Mouse (Mus musculus): ENCODE measurements at regions not wholly inside any gene's neighbourhood (a gene's known extent, or its start where the extent isn't known, plus 50 kb on each side); places are given as distances from the start of the nearest gene placed in this dataset.
"Not testable (repeated sequence)": the region's sequence is repeated elsewhere in the genome, so short reads cannot be mapped to it uniquely, and the experiment has no call there.

DNA sequence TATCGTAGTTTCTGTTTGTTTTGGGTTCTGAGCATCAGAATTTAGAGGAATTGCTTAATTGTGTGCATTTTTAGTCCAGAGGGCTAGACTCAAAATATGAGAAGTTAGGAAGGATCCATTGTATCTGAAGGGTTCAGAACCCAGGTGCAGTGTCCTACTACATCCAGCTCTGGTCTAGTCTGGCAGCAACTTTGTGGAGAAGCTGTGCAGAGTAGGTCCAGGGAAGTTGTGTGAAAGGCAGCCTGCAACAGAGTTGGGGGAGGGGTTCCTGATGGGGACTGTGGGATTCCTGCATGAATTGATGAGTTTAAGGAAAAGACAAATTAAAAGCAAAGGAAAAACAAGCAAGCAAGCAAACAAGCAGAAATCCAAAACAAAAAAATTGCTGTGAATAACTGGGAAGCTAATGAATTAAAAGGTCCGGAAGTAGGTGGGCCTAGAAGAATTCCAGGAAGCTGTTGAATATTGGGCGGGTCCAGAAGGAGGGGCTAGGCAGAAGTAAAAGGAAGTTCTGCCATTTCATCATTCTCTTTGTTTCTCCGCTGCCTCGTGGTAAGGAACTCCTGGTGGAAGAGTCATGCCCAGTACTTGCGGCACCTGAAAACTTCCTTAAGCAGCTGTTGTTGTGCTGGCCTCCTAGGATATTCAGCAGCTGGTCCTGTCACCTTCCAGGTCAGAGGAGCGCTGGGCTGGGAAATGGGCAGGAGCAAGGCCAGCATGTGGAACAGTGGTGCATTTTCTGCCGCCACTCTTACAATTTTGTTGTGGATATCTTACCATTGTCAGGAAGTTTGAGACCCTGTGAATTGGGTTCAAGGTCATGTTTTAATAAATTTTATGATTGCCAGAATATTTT, 78.4 kb upstream of the Zfp990 start:
- Histone ChIP-seq H3K79me3 (ENCODE audit: low read depth) (no peaks in the 10 kb centered on the region), H3K79me2 (ENCODE audit: control insufficient read depth, insufficient read depth) (no peaks in the 10 kb centered on the region), H3K4me3 (ENCODE audit: insufficient read depth, poor library complexity, severe bottlenecking) (peak overlapping the region; percentile 19), H3K36me3 (ENCODE audit: control insufficient read depth, insufficient read depth) (no peaks in the 10 kb centered on the region), H3K27me3 (ENCODE audit: control insufficient read depth, insufficient read depth, insufficient read length) (no peaks in the 10 kb centered on the region), H3ac (ENCODE audit: control insufficient read depth, insufficient read length, low read depth) (no peak overlapping the region)
- TF ChIP-seq MYOD1 (IDR thresholded peaks at IDR 0.05; ENCODE audit: control insufficient read depth, insufficient read length, low read depth) = no peak
- TF ChIP-seq MAX (IDR thresholded peaks at IDR 0.05) = peak; percentile 31

DNA sequence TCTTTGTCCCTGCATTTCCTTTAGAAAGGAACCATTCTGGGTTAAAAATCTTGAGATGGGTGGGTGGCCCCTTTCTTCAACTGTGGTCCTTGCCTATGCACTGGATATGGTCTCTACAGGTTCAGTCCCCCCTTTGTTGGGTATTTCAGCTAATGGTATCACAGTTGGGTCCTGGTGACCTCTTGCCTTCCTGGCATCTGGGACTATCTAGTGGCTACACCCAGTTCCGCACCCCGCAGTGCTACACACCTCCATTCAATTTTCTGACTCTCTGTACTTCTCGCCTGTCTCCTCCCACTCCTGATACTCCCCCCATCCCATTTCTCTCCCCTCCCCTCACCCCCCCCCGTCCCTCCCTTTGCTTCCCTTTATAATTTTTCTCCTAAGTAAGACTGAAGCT, 92.7 kb upstream of the Zfp990 start:
- not testable (repeated sequence) for H3K79me2 ChIP-seq (ENCODE audit: control insufficient read depth, insufficient read depth); H3K36me3 ChIP-seq (ENCODE audit: control insufficient read depth, insufficient read depth); H3K27me3 ChIP-seq (ENCODE audit: control insufficient read depth, insufficient read depth, insufficient read length); H3K79me3 ChIP-seq (ENCODE audit: low read depth); H3K4me3 ChIP-seq (ENCODE audit: insufficient read depth, poor library complexity, severe bottlenecking); H3ac ChIP-seq (ENCODE audit: control insufficient read depth, insufficient read length, low read depth)

DNA sequence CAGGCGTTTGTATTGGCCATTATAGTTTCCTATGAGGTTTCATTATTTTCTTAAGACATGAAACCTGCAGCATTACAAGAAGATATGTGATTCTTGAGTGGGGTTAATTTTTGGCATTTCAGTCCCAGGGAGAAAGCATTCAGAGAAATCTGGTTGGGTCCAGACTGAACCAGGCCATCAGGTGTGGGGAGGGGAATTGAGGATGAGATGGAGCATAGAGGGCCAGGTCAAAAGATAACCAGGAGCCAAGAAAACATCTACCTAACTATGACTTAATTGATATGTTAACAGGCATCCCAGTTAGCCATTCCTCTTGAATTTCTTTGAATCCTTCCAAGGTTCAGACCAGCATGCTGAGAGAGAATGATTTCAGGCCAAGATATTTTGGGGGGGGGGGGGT, 96.2 kb upstream of the Tnfrsf8 start:
- TF ChIP-seq CTCF (IDR thresholded peaks at IDR 0.05; ENCODE audit: control insufficient read depth, insufficient read depth, insufficient read length) = no peak
- no peak for TF ChIP-seq FOSL1 (IDR thresholded peaks at IDR 0.05; ENCODE audit: insufficient read depth, low read length, poor library complexity, severe bottlenecking)
- TF ChIP-seq USF1 (IDR thresholded peaks at IDR 0.05; ENCODE audit: low read depth) = no peak
- TF ChIP-seq CEBPB (IDR thresholded peaks at IDR 0.05; ENCODE audit: low read depth) = no peak
- TF ChIP-seq MYOD1 (IDR thresholded peaks at IDR 0.05; ENCODE audit: control insufficient read depth, insufficient read length, low read depth) = no peak
- TF ChIP-seq MYOG (IDR thresholded peaks at IDR 0.05; ENCODE audit: control insufficient read depth, extremely low read depth, insufficient read length) = no peak
- no peak for TF ChIP-seq MAX (IDR thresholded peaks at IDR 0.05)
- H3K4me3 ChIP-seq (ENCODE audit: insufficient read depth, poor library complexity, severe bottlenecking) = no peak overlapping the region

DNA sequence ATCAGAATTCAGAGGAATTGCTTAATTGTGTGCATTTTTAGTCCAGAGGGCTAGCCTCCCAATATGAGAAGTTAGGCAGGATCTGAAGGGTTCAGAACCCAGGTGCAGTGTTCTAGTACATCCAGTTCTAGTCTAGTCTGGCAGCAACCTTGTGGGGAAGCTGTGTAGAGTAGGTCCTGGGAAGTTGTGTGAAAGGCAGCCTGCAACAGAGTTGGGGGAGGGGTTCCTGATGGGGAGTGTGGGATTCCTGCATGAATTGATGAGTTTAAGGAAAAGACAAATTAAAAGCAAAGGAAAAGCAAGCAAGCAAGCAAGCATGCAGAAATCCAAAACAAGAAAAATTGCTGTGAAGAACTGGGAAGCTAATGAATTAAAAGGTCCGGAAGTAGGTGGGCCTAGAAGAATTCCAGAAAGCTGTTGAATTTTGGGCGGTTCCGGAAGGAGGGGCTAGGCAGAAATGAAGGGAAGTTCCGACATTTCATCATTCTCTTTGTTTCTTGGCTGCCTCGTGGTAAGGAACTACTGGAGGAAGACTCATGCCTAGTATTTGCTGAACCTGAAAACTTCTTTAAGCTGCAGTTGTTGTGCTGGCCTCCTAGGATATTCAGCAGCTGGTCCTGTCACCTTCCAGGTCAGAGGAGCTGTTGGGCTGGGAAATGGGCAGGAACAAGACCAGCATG, 95.0 kb upstream of the Tnfrsf8 start:
- Histone ChIP-seq H3K79me2 (ENCODE audit: control insufficient read depth, insufficient read depth) (no peaks in the 10 kb centered on the region), H3K36me3 (ENCODE audit: control insufficient read depth, insufficient read depth) (no peaks in the 10 kb centered on the region), H3ac (ENCODE audit: control insufficient read depth, insufficient read length, low read depth) (no peak overlapping the region), H3K27me3 (ENCODE audit: control insufficient read depth, insufficient read depth, insufficient read length) (no peaks in the 10 kb centered on the region), H3K79me3 (ENCODE audit: low read depth) (no peaks in the 10 kb centered on the region), H3K4me3 (ENCODE audit: insufficient read depth, poor library complexity, severe bottlenecking) (no peak overlapping the region)
- TF ChIP-seq MAX (IDR thresholded peaks at IDR 0.05) (no peak), CTCF (IDR thresholded peaks at IDR 0.05; ENCODE audit: control insufficient read depth, insufficient read depth, insufficient read length) (no peak), MYOG (IDR thresholded peaks at IDR 0.05; ENCODE audit: control insufficient read depth, extremely low read depth, insufficient read length) (no peak), FOSL1 (IDR thresholded peaks at IDR 0.05; ENCODE audit: insufficient read depth, low read length, poor library complexity, severe bottlenecking) (no peak), USF1 (IDR thresholded peaks at IDR 0.05; ENCODE audit: low read depth) (no peak), CEBPB (IDR thresholded peaks at IDR 0.05; ENCODE audit: low read depth) (no peak), MYOD1 (IDR thresholded peaks at IDR 0.05; ENCODE audit: control insufficient read depth, insufficient read length, low read depth) (no peak)

More for the DNA sequence above, 96.2 kb upstream of the Tnfrsf8 start:
- Histone ChIP-seq H3K27me3 (ENCODE audit: control insufficient read depth, insufficient read depth, insufficient read length) (no peaks in the 10 kb centered on the region), H3K79me3 (ENCODE audit: low read depth) (no peaks in the 10 kb centered on the region), H3ac (ENCODE audit: control insufficient read depth, insufficient read length, low read depth) (no peak overlapping the region), H3K79me2 (ENCODE audit: control insufficient read depth, insufficient read depth) (no peaks in the 10 kb centered on the region), H3K36me3 (ENCODE audit: control insufficient read depth, insufficient read depth) (no peaks in the 10 kb centered on the region)

DNA sequence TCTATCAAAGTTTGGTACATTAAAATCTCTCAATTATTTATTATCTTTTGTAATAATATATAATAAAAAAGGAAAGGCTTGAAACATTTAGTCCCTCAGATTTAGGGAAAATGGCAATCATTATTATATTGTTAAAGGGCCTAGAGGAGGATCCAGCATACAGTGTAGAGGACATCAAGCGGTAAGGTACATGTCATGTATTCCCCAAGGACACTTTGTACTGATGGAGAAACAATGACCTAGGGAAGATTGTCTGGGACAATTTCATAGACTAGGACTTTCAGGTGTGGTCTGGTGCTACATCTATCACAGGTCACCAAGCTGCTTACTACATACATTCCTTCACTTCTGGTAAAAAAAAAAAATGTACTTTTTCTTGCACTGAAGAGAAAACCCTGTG, 91.1 kb upstream of the Tnfrsf8 start:
- not testable (repeated sequence) for H3K79me3 ChIP-seq (ENCODE audit: low read depth); H3K4me3 ChIP-seq (ENCODE audit: insufficient read depth, poor library complexity, severe bottlenecking); H3ac ChIP-seq (ENCODE audit: control insufficient read depth, insufficient read length, low read depth); H3K27me3 ChIP-seq (ENCODE audit: control insufficient read depth, insufficient read depth, insufficient read length); H3K79me2 ChIP-seq (ENCODE audit: control insufficient read depth, insufficient read depth); H3K36me3 ChIP-seq (ENCODE audit: control insufficient read depth, insufficient read depth)

DNA sequence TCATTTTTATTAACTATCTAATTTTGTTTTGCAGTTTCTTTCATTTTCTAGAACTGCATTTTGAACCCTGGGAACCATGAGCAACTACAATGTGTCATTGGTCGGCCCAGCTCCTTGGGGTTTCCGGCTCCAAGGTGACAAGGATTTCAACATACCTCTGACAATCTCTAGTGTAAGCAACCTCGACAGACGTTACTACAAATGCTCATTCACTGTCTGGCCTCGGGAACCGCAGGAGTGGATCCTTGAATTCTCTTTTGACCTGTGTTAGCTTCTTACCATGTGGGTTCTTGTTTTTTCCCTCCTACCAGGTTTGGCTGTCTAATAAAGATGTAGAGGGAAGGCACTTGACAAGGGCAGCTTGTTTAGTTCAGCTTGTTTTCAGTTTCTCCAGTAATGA, 89.3 kb upstream of the Tnfrsf8 start:
- H3K27me3 ChIP-seq (ENCODE audit: control insufficient read depth, insufficient read depth, insufficient read length); H3K4me3 ChIP-seq (ENCODE audit: insufficient read depth, poor library complexity, severe bottlenecking); H3K36me3 ChIP-seq (ENCODE audit: control insufficient read depth, insufficient read depth); H3K79me2 ChIP-seq (ENCODE audit: control insufficient read depth, insufficient read depth); H3ac ChIP-seq (ENCODE audit: control insufficient read depth, insufficient read length, low read depth); H3K79me3 ChIP-seq (ENCODE audit: low read depth): not testable (repeated sequence)

DNA sequence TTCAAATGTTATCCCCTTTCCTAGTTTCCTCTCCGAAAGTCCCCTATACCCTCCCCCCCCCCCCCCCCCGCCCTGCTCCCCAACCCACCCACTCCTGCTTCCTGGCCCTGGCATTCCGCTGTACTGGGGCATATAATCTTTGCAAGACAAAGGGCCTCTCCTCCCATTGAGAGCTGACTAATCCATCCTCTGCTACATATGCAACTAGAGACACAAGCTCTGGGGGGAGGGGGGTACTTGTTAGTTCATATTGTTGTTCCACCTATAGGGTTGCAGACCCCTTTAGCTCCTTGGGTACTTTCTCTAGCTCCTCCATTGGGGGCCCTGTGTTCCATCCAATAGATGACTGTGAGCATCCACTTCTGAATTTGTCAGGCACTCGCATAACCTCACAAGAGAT, 63.9 kb upstream of the Tnfrsf8 start:
- H3ac ChIP-seq (ENCODE audit: control insufficient read depth, insufficient read length, low read depth); H3K79me3 ChIP-seq (ENCODE audit: low read depth); H3K36me3 ChIP-seq (ENCODE audit: control insufficient read depth, insufficient read depth); H3K4me3 ChIP-seq (ENCODE audit: insufficient read depth, poor library complexity, severe bottlenecking); H3K79me2 ChIP-seq (ENCODE audit: control insufficient read depth, insufficient read depth); H3K27me3 ChIP-seq (ENCODE audit: control insufficient read depth, insufficient read depth, insufficient read length): not testable (repeated sequence)

DNA sequence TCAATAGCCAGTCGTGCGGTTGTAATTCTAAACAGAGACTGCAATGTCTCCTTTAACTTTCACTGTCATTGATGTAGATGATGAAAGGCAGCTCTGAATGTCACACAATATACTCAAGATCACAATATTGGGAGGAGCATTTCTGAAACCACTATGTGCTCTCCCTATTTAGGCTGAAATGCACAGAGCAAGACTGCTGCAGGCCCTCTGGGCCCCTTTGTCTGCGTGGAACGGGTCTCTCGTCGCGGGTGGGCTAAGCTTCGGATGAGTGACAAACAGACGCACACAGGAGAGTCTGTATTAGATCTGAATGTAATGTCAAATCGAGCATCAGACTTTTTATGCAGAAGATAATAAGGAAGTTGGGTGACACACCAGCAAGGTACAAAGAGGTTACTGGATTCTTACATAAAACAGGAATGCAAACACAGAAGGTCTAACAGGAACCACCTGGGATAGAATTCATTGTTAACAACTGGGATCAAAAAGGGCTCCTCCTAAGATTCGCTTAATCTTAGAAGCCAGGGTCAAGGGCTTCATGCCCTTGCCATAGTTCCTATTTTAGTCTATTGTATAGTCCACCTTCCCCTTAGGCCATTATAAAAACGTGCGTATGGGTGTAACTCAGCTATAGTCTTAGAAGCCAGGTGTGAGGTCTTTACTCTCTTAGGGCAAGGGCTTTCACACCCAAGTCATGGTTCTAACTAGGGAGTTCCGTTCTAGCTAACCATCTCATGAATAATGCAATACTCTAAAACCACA, 62.5 kb upstream of the Tnfrsf8 start:
- H3K79me3 ChIP-seq (ENCODE audit: low read depth); H3K79me2 ChIP-seq (ENCODE audit: control insufficient read depth, insufficient read depth); H3ac ChIP-seq (ENCODE audit: control insufficient read depth, insufficient read length, low read depth); H3K4me3 ChIP-seq (ENCODE audit: insufficient read depth, poor library complexity, severe bottlenecking); H3K27me3 ChIP-seq (ENCODE audit: control insufficient read depth, insufficient read depth, insufficient read length); H3K36me3 ChIP-seq (ENCODE audit: control insufficient read depth, insufficient read depth): not testable (repeated sequence)
